Mouse (Mus musculus): ENCODE results near the gene Ppp3ca. TPM values are rescaled to one million over a fixed set of nuclear protein-coding genes. Genes with fewer than 3 reads are reported as not detected.

The Ppp3ca gene
- polyA plus RNA-seq, 1 experiment from 2014 or later, result 70.9 TPM

DNA sequence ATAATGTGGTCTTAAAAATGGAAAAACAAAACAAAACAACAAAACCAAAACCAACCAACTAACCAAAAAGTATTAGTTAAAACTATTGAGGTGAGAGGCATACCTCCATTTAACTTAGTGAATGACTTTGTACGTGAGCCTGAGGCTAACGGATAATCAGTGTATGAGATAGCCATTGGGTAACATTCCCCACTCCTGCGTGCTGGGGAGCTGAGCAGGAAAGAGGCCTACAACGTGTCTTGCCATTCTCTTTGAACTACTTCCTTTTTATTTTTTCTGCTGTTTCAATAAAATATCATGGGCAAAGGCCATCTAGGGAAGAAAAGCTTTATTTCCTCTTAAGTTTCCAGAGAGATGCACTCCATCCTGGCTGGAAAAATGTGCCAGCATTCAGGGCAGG, 103.3 kb downstream of the Ppp3ca start:
- H3K4me3 ChIP-seq (ENCODE audit: low read depth, low read length), result no peak overlapping the region
- H3K27me3 ChIP-seq (ENCODE audit: control insufficient read depth, insufficient read depth, low read length), result no peaks in the 10 kb centered on the region
- H3K27ac ChIP-seq (ENCODE audit: low read depth, low read length), result no peak overlapping the region
- H3K4me1 ChIP-seq (replicated peaks; ENCODE audit: control insufficient read depth, insufficient read depth, low read length), result no peaks in the 10 kb centered on the region
- no peak overlapping the region for H3K4me2 ChIP-seq (replicated peaks; ENCODE audit: low read depth, low read length)
- DNase-seq (ENCODE audit: low spot score) (no peak), ATAC-seq (ENCODE audit: low FRiP score) (no peak)
- H3K36me3 ChIP-seq (ENCODE audit: control insufficient read depth, insufficient read depth, low read length), result no peaks in the 10 kb centered on the region
- H3K9me3 ChIP-seq (ENCODE audit: control insufficient read depth, low read length), result no peaks in the 10 kb centered on the region
- WGBS, result 80% methylated on average over 4 of the region's 4 CpGs
- no peak overlapping the region for H3K9ac ChIP-seq (ENCODE audit: low read depth, low read length)

- no peaks in the 10 kb centered on the region for H3K9me3 ChIP-seq (ENCODE audit: control insufficient read depth, low read length)
- WGBS, result 96% methylated on average over 6 of the region's 6 CpGs
- H3K36me3 ChIP-seq (ENCODE audit: control insufficient read depth, insufficient read depth, low read length), result no peaks in the 10 kb centered on the region
- no peak overlapping the region for H3K4me2 ChIP-seq (replicated peaks; ENCODE audit: low read depth, low read length)
- no peak overlapping the region for H3K9ac ChIP-seq (ENCODE audit: low read depth, low read length)
- no peak overlapping the region for H3K4me3 ChIP-seq (ENCODE audit: low read depth, low read length)
- H3K4me1 ChIP-seq (replicated peaks; ENCODE audit: control insufficient read depth, insufficient read depth, low read length), result no peaks in the 10 kb centered on the region
- no peak overlapping the region for H3K27ac ChIP-seq (ENCODE audit: low read depth, low read length)
- H3K27me3 ChIP-seq (ENCODE audit: control insufficient read depth, insufficient read depth, low read length), result no peaks in the 10 kb centered on the region
- ATAC-seq (ENCODE audit: low FRiP score), result no peak
- no peak for DNase-seq (ENCODE audit: low spot score)
Measured at GRCm38 (mm10) chr3:136774196-136774595, 104.3 kb downstream of the Ppp3ca start.

DNA sequence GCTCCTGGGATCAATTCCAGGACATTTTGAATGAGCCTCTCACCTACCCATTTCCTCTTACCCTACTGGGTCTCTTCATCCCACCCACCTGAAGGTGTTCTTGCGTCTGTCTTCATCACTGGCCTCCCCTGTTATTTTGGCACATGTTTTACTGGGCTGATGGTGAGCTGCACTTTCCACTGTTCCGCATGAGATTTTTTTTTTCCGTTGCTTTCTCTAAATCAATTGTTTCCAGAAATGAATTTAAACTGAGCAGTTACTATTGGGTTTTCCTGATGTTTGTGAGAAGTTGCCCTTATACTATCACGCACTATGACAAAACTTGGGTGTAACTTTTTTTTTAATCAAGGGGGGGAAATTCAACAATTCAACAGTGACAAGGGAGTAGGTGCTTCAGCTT, 106.6 kb downstream of the Ppp3ca start:
- Histone ChIP-seq H3K4me3 (ENCODE audit: low read depth, low read length) (no peak overlapping the region), H3K9ac (ENCODE audit: low read depth, low read length) (no peak overlapping the region), H3K36me3 (ENCODE audit: control insufficient read depth, insufficient read depth, low read length) (no peaks in the 10 kb centered on the region), H3K27ac (ENCODE audit: low read depth, low read length) (no peak overlapping the region), H3K4me2 (replicated peaks; ENCODE audit: low read depth, low read length) (no peak overlapping the region), H3K9me3 (ENCODE audit: control insufficient read depth, low read length) (no peaks in the 10 kb centered on the region), H3K27me3 (ENCODE audit: control insufficient read depth, insufficient read depth, low read length) (no peaks in the 10 kb centered on the region), H3K4me1 (replicated peaks; ENCODE audit: control insufficient read depth, insufficient read depth, low read length) (no peaks in the 10 kb centered on the region)
- WGBS, result 92% methylated on average over 4 of the region's 4 CpGs
- DNase-seq (ENCODE audit: low spot score) (no peak), ATAC-seq (ENCODE audit: low FRiP score) (no peak)

DNA sequence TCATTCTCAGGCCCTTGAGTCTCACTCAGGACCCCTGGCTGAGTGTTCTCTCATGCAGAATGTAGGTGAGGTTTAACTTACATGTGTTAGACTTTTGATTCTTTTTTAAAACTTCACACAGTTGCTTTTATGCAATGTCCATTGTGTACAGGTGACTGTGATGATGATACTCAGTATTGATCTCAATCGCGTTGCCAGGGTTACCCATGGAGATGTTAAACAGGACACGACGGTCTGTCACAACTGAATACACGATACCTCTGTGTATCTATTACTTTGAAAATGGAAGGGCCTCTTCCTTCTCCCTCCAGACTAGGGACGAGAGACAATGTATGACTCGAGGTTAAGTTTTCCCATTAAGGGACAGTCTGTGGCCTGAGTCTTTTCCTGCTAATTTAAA, 107.5 kb downstream of the Ppp3ca start:
- Histone ChIP-seq H3K36me3 (ENCODE audit: control insufficient read depth, insufficient read depth, low read length) (no peaks in the 10 kb centered on the region), H3K9ac (ENCODE audit: low read depth, low read length) (no peak overlapping the region), H3K27ac (ENCODE audit: low read depth, low read length) (no peak overlapping the region), H3K4me1 (replicated peaks; ENCODE audit: control insufficient read depth, insufficient read depth, low read length) (no peaks in the 10 kb centered on the region), H3K4me3 (ENCODE audit: low read depth, low read length) (no peak overlapping the region), H3K9me3 (ENCODE audit: control insufficient read depth, low read length) (no peaks in the 10 kb centered on the region), H3K4me2 (replicated peaks; ENCODE audit: low read depth, low read length) (no peak overlapping the region), H3K27me3 (ENCODE audit: control insufficient read depth, insufficient read depth, low read length) (no peaks in the 10 kb centered on the region)
- ATAC-seq (ENCODE audit: low FRiP score) (no peak), DNase-seq (ENCODE audit: low spot score) (no peak)
- WGBS, result 80% methylated on average over 7 of the region's 7 CpGs

DNA sequence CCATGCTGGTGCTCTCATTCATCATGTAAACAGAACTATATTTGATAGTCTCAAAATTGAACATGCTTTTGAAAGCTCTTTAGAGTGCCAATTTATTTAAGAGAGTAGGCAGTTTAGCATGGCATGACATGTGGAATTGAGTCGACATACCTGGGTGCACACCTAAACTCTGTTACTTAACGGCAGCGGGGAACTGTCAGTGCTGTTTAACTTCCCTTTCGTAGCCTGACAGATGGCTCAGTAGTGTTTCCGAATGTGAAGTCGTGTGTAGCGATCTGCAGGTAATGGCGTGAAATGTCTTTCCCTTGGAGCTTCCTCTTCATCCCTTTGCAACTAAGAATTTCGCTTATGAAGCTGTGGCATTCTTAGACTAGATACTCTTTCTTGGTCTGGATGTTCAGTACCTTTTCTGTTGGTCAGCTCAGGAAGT, 107.9 kb downstream of the Ppp3ca start:
- H3K9ac ChIP-seq (ENCODE audit: low read depth, low read length), result no peak overlapping the region
- WGBS, result 95% methylated on average over 9 of the region's 9 CpGs
- no peak overlapping the region for H3K4me2 ChIP-seq (replicated peaks; ENCODE audit: low read depth, low read length)
- DNase-seq (ENCODE audit: low spot score), result no peak
- H3K4me3 ChIP-seq (ENCODE audit: low read depth, low read length), result no peak overlapping the region
- no peaks in the 10 kb centered on the region for H3K9me3 ChIP-seq (ENCODE audit: control insufficient read depth, low read length)
- H3K27me3 ChIP-seq (ENCODE audit: control insufficient read depth, insufficient read depth, low read length), result no peaks in the 10 kb centered on the region
- ATAC-seq (ENCODE audit: low FRiP score), result no peak
- no peaks in the 10 kb centered on the region for H3K4me1 ChIP-seq (replicated peaks; ENCODE audit: control insufficient read depth, insufficient read depth, low read length)
- H3K36me3 ChIP-seq (ENCODE audit: control insufficient read depth, insufficient read depth, low read length), result no peaks in the 10 kb centered on the region
- no peak overlapping the region for H3K27ac ChIP-seq (ENCODE audit: low read depth, low read length)

DNA sequence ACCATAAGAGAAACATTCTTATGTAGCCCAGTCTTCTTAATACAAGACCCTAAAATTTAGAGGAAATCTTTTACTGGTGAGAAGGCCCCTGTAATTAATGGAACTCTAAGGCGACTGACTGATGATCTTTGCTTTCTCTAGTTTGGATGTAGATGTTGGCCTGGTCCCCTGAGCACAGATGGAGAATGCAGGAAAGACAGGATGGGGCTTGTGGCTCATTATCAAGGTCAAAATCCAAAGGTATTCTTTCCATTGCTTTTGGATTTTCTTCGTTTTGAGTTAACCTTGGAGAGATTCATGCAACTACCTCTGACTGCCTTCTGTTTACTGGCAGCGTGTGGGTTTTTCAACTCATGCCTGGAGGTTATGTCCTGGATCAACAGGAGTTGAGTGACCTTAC, 110.4 kb downstream of the Ppp3ca start:
- no peaks in the 10 kb centered on the region for H3K9me3 ChIP-seq (ENCODE audit: control insufficient read depth, low read length)
- no peak overlapping the region for H3K27ac ChIP-seq (ENCODE audit: low read depth, low read length)
- H3K27me3 ChIP-seq (ENCODE audit: control insufficient read depth, insufficient read depth, low read length), result no peaks in the 10 kb centered on the region
- 92% methylated on average over 3 of the region's 3 CpGs for WGBS
- DNase-seq (ENCODE audit: low spot score) (no peak), ATAC-seq (ENCODE audit: low FRiP score) (no peak)
- no peak overlapping the region for H3K9ac ChIP-seq (ENCODE audit: low read depth, low read length)
- no peaks in the 10 kb centered on the region for H3K4me1 ChIP-seq (replicated peaks; ENCODE audit: control insufficient read depth, insufficient read depth, low read length)
- H3K36me3 ChIP-seq (ENCODE audit: control insufficient read depth, insufficient read depth, low read length), result no peaks in the 10 kb centered on the region
- no peak overlapping the region for H3K4me2 ChIP-seq (replicated peaks; ENCODE audit: low read depth, low read length)
- no peak overlapping the region for H3K4me3 ChIP-seq (ENCODE audit: low read depth, low read length)

GRCm38 (mm10) chr3:136782058-136782457, 112.1 kb downstream of the Ppp3ca start:
- Histone ChIP-seq H3K36me3 (ENCODE audit: control insufficient read depth, insufficient read depth, low read length) (no peaks in the 10 kb centered on the region), H3K9ac (ENCODE audit: low read depth, low read length) (no peak overlapping the region), H3K27me3 (ENCODE audit: control insufficient read depth, insufficient read depth, low read length) (no peaks in the 10 kb centered on the region), H3K9me3 (ENCODE audit: control insufficient read depth, low read length) (no peaks in the 10 kb centered on the region), H3K4me2 (replicated peaks; ENCODE audit: low read depth, low read length) (no peak overlapping the region), H3K27ac (ENCODE audit: low read depth, low read length) (no peak overlapping the region), H3K4me3 (ENCODE audit: low read depth, low read length) (no peak overlapping the region), H3K4me1 (replicated peaks; ENCODE audit: control insufficient read depth, insufficient read depth, low read length) (no peaks in the 10 kb centered on the region)
- DNase-seq (ENCODE audit: low spot score) (no peak), ATAC-seq (ENCODE audit: low FRiP score) (no peak)

- H3K4me3 ChIP-seq (ENCODE audit: low read depth, low read length), result no peak overlapping the region
- H3K4me1 ChIP-seq (replicated peaks; ENCODE audit: control insufficient read depth, insufficient read depth, low read length), result no peaks in the 10 kb centered on the region; the same call in 1 of the 2 replicates
- H3K36me3 ChIP-seq (ENCODE audit: control insufficient read depth, insufficient read depth, low read length), result no peaks in the 10 kb centered on the region
- ATAC-seq (ENCODE audit: low FRiP score) (no peak), DNase-seq (ENCODE audit: low spot score) (no peak)
- H3K9ac ChIP-seq (ENCODE audit: low read depth, low read length), result no peak overlapping the region
- H3K9me3 ChIP-seq (ENCODE audit: control insufficient read depth, low read length), result no peaks in the 10 kb centered on the region
- no peaks in the 10 kb centered on the region for H3K27me3 ChIP-seq (ENCODE audit: control insufficient read depth, insufficient read depth, low read length)
- no peak overlapping the region for H3K4me2 ChIP-seq (replicated peaks; ENCODE audit: low read depth, low read length)
- H3K27ac ChIP-seq (ENCODE audit: low read depth, low read length), result no peak overlapping the region
- 92% methylated on average over 6 of the region's 6 CpGs for WGBS
Measured at GRCm38 (mm10) chr3:136785686-136786085, 115.8 kb downstream of the Ppp3ca start.

GRCm38 (mm10) chr3:136790261-136790871, 120.4 kb downstream of the Ppp3ca start:
- H3K27me3 ChIP-seq (ENCODE audit: control insufficient read depth, insufficient read depth, low read length), result no peaks in the 10 kb centered on the region
- WGBS, result 69% methylated on average over 4 of the region's 4 CpGs
- no peaks in the 10 kb centered on the region; the same call in 1 of the 2 replicates for H3K4me1 ChIP-seq (replicated peaks; ENCODE audit: control insufficient read depth, insufficient read depth, low read length)
- ATAC-seq (ENCODE audit: low FRiP score), result no peak
- no peak overlapping the region for H3K9ac ChIP-seq (ENCODE audit: low read depth, low read length)
- no peak overlapping the region for H3K27ac ChIP-seq (ENCODE audit: low read depth, low read length)
- no peak overlapping the region for H3K4me3 ChIP-seq (ENCODE audit: low read depth, low read length)
- no peaks in the 10 kb centered on the region for H3K36me3 ChIP-seq (ENCODE audit: control insufficient read depth, insufficient read depth, low read length)
- no peaks in the 10 kb centered on the region for H3K9me3 ChIP-seq (ENCODE audit: control insufficient read depth, low read length)
- no peak overlapping the region for H3K4me2 ChIP-seq (replicated peaks; ENCODE audit: low read depth, low read length)
- no peak for DNase-seq (ENCODE audit: low spot score)
